Mouse (Mus musculus): Measurements from ENCODE around the gene Map7d1. TPM values are rescaled to one million over a fixed set of nuclear protein-coding genes. Genes with fewer than 3 reads are reported as not detected.

The Map7d1 gene
- polyA plus RNA-seq, 1 experiment from 2014 or later: 54.6 TPM

DNA sequence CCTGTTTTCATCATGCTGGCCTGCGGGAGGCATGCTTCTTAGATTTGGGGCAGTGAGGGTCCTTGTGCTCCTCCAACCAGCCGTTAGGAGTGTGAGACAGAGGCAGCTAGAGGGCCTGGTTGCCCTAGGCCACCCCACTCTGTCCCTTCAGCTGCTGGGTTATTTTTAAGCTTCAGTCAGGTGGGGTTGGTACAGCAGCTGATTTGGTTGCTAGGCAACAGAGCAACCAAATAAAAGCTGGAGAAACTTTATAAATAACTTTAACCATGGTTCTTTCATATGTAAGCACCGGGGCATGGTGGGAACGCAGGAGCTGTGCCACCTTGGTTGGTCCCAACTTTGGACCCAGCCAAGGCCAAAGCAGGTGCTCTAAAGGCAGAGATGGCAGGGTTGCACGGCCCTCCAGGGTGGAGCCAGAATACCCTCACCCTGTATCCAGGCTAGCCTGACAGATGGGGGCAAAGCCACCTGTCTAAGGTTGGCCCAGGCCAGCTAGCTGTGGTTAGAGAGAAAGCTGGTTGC, 18.4 kb downstream of the Map7d1 start:
- no peaks in the 10 kb centered on the region for H3K9me3 ChIP-seq (ENCODE audit: control insufficient read depth, low read length)

DNA sequence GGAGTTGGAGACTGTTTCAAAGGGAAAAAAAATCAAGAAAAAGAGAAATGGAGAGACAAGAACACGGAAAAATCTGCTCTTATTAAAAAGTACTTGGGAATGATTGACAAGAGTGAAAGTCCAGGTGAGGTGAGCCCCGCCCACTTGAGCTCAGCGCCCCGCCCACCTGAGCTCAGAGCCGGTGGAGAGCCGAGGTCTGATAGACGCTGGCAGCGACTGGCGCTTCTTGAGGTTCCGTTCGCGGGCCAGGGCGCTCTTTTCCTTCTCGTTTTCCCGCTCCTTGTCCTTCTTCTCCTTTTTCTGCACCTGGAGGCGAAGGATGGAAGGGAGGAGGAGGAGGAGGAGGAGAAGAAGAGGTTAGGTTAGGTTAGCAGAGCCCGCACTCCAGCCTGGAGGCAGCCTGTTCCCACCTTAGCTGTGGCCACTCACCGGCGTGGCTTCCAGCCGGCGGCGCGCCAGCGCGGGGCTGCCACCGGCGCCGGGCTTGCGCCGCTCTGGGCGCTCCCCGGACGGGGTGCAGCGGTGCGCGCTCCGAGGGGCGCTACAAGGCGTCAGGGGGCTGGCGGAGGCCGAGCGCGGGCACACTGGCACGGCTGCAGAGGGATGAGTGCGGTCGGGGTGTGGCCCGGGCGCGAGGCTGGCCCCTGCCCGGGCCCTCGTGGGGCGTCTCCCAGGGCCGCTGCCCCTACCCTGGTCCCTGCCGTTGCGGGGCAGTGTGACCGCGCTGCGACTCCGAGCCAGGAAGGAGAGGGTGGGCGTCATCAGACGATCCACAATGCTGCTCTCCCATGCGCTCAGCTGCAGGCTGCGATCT, 19.5 kb downstream of the Map7d1 start:
- Histone ChIP-seq H3K4me2 (replicated peaks; ENCODE audit: low read depth, low read length) (no peak overlapping the region), H3K9me3 (ENCODE audit: control insufficient read depth, low read length) (no peaks in the 10 kb centered on the region), H3K4me3 (ENCODE audit: low read depth, low read length) (no peak overlapping the region), H3K27ac (ENCODE audit: low read depth, low read length) (no peak overlapping the region), H3K27me3 (ENCODE audit: control insufficient read depth, insufficient read depth, low read length) (no peaks in the 10 kb centered on the region), H3K36me3 (ENCODE audit: control insufficient read depth, insufficient read depth, low read length) (peaks cover 47% of the 10 kb centered on the region), H3K9ac (ENCODE audit: low read depth, low read length) (no peak overlapping the region), H3K4me1 (replicated peaks; ENCODE audit: control insufficient read depth, insufficient read depth, low read length) (no peaks in the 10 kb centered on the region)
- WGBS: 52% methylated on average over 49 of the region's 63 CpGs
- DNase-seq (ENCODE audit: low spot score): no peak
- no peak for ATAC-seq (ENCODE audit: low FRiP score)

More for the DNA sequence above, 18.4 kb downstream of the Map7d1 start:
- Histone ChIP-seq H3K4me3 (ENCODE audit: low read depth, low read length) (no peak overlapping the region), H3K27ac (ENCODE audit: low read depth, low read length) (no peak overlapping the region), H3K4me2 (replicated peaks; ENCODE audit: low read depth, low read length) (no peak overlapping the region), H3K36me3 (ENCODE audit: control insufficient read depth, insufficient read depth, low read length) (peaks cover 41% of the 10 kb centered on the region), H3K9ac (ENCODE audit: low read depth, low read length) (no peak overlapping the region), H3K4me1 (replicated peaks; ENCODE audit: control insufficient read depth, insufficient read depth, low read length) (no peaks in the 10 kb centered on the region), H3K27me3 (ENCODE audit: control insufficient read depth, insufficient read depth, low read length) (no peaks in the 10 kb centered on the region)
- ATAC-seq (ENCODE audit: low FRiP score) (no peak), DNase-seq (ENCODE audit: low spot score) (no peak)
- 81% methylated on average over 5 of the region's 5 CpGs for WGBS

DNA sequence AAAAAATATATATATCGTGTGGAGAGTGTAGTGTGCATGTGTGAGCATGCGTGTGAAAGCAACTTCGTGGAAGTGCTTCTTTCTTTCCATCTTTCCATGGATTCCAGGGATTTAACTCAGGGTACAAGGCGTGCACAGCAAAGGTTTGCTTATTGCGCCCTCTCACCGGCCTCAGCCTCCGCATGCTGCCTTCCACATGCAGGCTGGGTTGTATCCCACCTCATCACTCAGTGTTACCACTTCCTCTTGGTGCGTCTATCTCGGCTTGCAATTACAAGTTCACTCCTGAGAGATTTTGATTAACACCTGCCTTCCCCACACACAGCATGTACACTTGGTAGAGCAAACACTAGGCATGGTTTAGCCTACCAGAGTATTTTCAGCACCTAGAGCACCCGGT, 21.0 kb downstream of the Map7d1 start:
- no peak for ATAC-seq (ENCODE audit: low FRiP score)
- 94% methylated on average over 10 of the region's 10 CpGs for WGBS

GRCm38 (mm10) chr4:126234496-126235175, 21.5 kb downstream of the Map7d1 start:
- Histone ChIP-seq H3K27ac (ENCODE audit: low read depth, low read length) (no peak overlapping the region), H3K9ac (ENCODE audit: low read depth, low read length) (0 out of 2 replicates have a peak overlapping the region, but pooled peaks have one; percentile 4), H3K9me3 (ENCODE audit: control insufficient read depth, low read length) (no peaks in the 10 kb centered on the region), H3K4me3 (ENCODE audit: low read depth, low read length) (no peak overlapping the region), H3K4me2 (replicated peaks; ENCODE audit: low read depth, low read length) (no peak overlapping the region), H3K4me1 (replicated peaks; ENCODE audit: control insufficient read depth, insufficient read depth, low read length) (no peaks in the 10 kb centered on the region), H3K27me3 (ENCODE audit: control insufficient read depth, insufficient read depth, low read length) (no peaks in the 10 kb centered on the region), H3K36me3 (ENCODE audit: control insufficient read depth, insufficient read depth, low read length) (peaks cover 41% of the 10 kb centered on the region)
- no peak for DNase-seq (ENCODE audit: low spot score)
- ATAC-seq (ENCODE audit: low FRiP score): no peak
- WGBS: 88% methylated on average over 18 of the region's 18 CpGs

More for the DNA sequence above, 21.0 kb downstream of the Map7d1 start:
- Histone ChIP-seq H3K9me3 (ENCODE audit: control insufficient read depth, low read length) (no peaks in the 10 kb centered on the region), H3K36me3 (ENCODE audit: control insufficient read depth, insufficient read depth, low read length) (peaks cover 44% of the 10 kb centered on the region), H3K4me3 (ENCODE audit: low read depth, low read length) (no peak overlapping the region), H3K27me3 (ENCODE audit: control insufficient read depth, insufficient read depth, low read length) (no peaks in the 10 kb centered on the region), H3K4me2 (replicated peaks; ENCODE audit: low read depth, low read length) (no peak overlapping the region), H3K9ac (ENCODE audit: low read depth, low read length) (no peak overlapping the region), H3K27ac (ENCODE audit: low read depth, low read length) (no peak overlapping the region), H3K4me1 (replicated peaks; ENCODE audit: control insufficient read depth, insufficient read depth, low read length) (no peaks in the 10 kb centered on the region)
- DNase-seq (ENCODE audit: low spot score): no peak

- Histone ChIP-seq H3K4me2 (replicated peaks; ENCODE audit: low read depth, low read length) (no peak overlapping the region), H3K9me3 (ENCODE audit: control insufficient read depth, low read length) (no peaks in the 10 kb centered on the region), H3K4me1 (replicated peaks; ENCODE audit: control insufficient read depth, insufficient read depth, low read length) (no peaks in the 10 kb centered on the region), H3K27me3 (ENCODE audit: control insufficient read depth, insufficient read depth, low read length) (no peaks in the 10 kb centered on the region), H3K9ac (ENCODE audit: low read depth, low read length) (no peak overlapping the region), H3K27ac (ENCODE audit: low read depth, low read length) (no peak overlapping the region), H3K36me3 (ENCODE audit: control insufficient read depth, insufficient read depth, low read length) (peaks cover 36% of the 10 kb centered on the region), H3K4me3 (ENCODE audit: low read depth, low read length) (no peak overlapping the region)
- no peak for ATAC-seq (ENCODE audit: low FRiP score)
- 90% methylated on average over 29 of the region's 29 CpGs for WGBS
- no peak for DNase-seq (ENCODE audit: low spot score)
Measured at GRCm38 (mm10) chr4:126233676-126234308, 22.4 kb downstream of the Map7d1 start.

DNA sequence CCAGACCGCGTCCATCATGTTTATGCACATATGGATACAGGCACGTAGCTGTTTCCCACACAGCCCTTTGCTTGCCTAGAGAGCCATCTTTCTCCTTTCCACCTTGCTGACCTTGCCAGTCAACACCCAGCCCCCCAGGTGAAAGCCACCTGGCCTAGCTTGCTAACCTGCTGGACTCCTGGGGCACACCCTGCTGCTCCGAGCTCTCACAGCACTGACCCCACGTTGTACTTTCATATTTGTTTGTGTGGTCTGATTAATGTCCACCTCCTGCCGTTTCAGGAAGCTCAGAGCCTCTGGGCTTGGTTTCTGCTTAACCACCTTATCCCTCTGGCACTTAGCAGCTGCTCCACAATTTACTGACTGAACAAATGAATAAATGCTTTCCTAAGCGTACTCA, 26.2 kb downstream of the Map7d1 start:
- Histone ChIP-seq H3K36me3 (ENCODE audit: control insufficient read depth, insufficient read depth, low read length) (peaks cover 21% of the 10 kb centered on the region), H3K9me3 (ENCODE audit: control insufficient read depth, low read length) (no peaks in the 10 kb centered on the region), H3K4me2 (replicated peaks; ENCODE audit: low read depth, low read length) (no peak overlapping the region), H3K27me3 (ENCODE audit: control insufficient read depth, insufficient read depth, low read length) (no peaks in the 10 kb centered on the region), H3K27ac (ENCODE audit: low read depth, low read length) (no peak overlapping the region), H3K4me1 (replicated peaks; ENCODE audit: control insufficient read depth, insufficient read depth, low read length) (no peaks in the 10 kb centered on the region), H3K9ac (ENCODE audit: low read depth, low read length) (no peak overlapping the region), H3K4me3 (ENCODE audit: low read depth, low read length) (no peak overlapping the region)
- ATAC-seq (ENCODE audit: low FRiP score) (no peak), DNase-seq (ENCODE audit: low spot score) (no peak)
- 76% methylated on average over 7 of the region's 7 CpGs for WGBS

DNA sequence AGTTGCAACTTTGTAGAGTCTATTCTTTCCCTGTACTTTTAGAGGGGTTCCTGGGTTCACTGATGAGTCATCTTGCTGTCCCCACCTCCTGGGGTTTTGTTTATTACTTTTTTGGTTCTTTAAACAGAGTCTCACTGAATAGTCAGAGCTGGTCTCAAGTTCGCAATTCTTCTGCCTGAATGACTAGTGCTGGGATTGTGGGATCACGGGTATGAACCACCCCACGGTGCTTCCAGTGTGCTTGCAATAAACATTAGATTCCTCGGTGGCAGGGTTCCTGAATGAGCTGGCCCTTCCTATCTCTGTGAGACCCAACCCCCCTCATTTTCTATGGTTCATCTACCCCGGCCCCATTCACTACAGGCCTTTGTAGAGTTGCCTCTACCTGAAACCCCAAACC, 28.0 kb downstream of the Map7d1 start:
- no peaks in the 10 kb centered on the region for H3K4me1 ChIP-seq (replicated peaks; ENCODE audit: control insufficient read depth, insufficient read depth, low read length)
- peaks cover 10% of the 10 kb centered on the region for H3K36me3 ChIP-seq (ENCODE audit: control insufficient read depth, insufficient read depth, low read length)
- no peak for ATAC-seq (ENCODE audit: low FRiP score)
- H3K27ac ChIP-seq (ENCODE audit: low read depth, low read length): no peak overlapping the region
- no peak overlapping the region for H3K4me3 ChIP-seq (ENCODE audit: low read depth, low read length)
- H3K4me2 ChIP-seq (replicated peaks; ENCODE audit: low read depth, low read length): no peak overlapping the region
- 24% methylated on average over 5 of the region's 5 CpGs for WGBS
- H3K9me3 ChIP-seq (ENCODE audit: control insufficient read depth, low read length): no peaks in the 10 kb centered on the region
- DNase-seq (ENCODE audit: low spot score): no peak
- no peak overlapping the region for H3K9ac ChIP-seq (ENCODE audit: low read depth, low read length)
- H3K27me3 ChIP-seq (ENCODE audit: control insufficient read depth, insufficient read depth, low read length): no peaks in the 10 kb centered on the region

- ATAC-seq (ENCODE audit: low FRiP score) (peak; percentile 84), DNase-seq (ENCODE audit: low spot score) (peak; percentile 94)
- H3K4me3 ChIP-seq (ENCODE audit: low read depth, low read length): no peak overlapping the region
- H3K4me2 ChIP-seq (replicated peaks; ENCODE audit: low read depth, low read length): peak overlapping the region; percentile 24; the same call in 1 of the 2 replicates
- H3K27ac ChIP-seq (ENCODE audit: low read depth, low read length): no peak overlapping the region
- no peaks in the 10 kb centered on the region for H3K4me1 ChIP-seq (replicated peaks; ENCODE audit: control insufficient read depth, insufficient read depth, low read length)
- H3K36me3 ChIP-seq (ENCODE audit: control insufficient read depth, insufficient read depth, low read length): peaks cover 6% of the 10 kb centered on the region; the same call in 1 of the 2 replicates
- H3K27me3 ChIP-seq (ENCODE audit: control insufficient read depth, insufficient read depth, low read length): no peaks in the 10 kb centered on the region
- WGBS: 14% methylated on average over 18 of the region's 18 CpGs
- no peaks in the 10 kb centered on the region for H3K9me3 ChIP-seq (ENCODE audit: control insufficient read depth, low read length)
- H3K9ac ChIP-seq (ENCODE audit: low read depth, low read length): peak overlapping the region; percentile 24; the same call in 1 of the 2 replicates
Measured at GRCm38 (mm10) chr4:126227077-126227761, 28.9 kb downstream of the Map7d1 start.

Data from hindbrain, embryonic 11.5 days (tissue).